Mouse (Mus musculus) layer of hippocampus, adult 18-20 months (tissue): ENCODE measurements around the gene Pml. TPM values are rescaled to one million over a fixed set of nuclear protein-coding genes. Genes with fewer than 3 reads are reported as not detected.

Experiments used
- DNase-seq, 2 experiments: peaks; one replicate each; pipeline ENCODE4 v3.0.0; 2022; ENCODE audit warnings: low spot score in 2 of 2
- total RNA-seq, 2 experiments: library from RNA; stranded (reverse); gene quantifications; 2 replicates each; pipeline ENCODE4 v1.2.3; 2021

Gene Pml
- total RNA-seq, 2 experiments from 2014 or later, result 13.2 to 15.8 TPM

- DNase-seq, result no peak
Observed at GRCm38 (mm10) chr9:58242696-58243095, 6.9 kb downstream of the Pml start.

GRCm38 (mm10) chr9:58241780-58242485 is 7.7 kb downstream of the Pml start:
- DNase-seq, result no peak

GRCm38 (mm10) chr9:58234502-58235015 is 15.0 kb downstream of the Pml start:
- DNase-seq, result no peak

DNA sequence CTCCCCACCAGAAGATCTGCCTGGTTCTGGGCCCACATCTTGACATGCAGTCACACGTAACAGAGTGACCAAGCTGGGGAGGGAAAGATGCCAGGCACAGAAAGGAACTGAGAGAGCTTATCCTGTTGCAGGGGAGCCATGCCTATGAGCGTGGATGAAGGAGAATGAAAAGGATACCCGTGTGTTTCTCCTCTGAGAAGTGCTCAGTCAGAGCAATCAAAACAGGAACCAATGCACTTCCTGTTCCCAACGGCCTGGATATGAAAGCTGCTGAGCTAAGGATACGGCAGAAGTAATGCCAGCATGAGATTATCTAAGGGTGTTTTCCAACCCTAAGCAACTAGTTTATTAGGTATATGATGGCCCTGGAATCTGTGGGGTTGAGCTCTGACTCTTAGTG is 17.2 kb downstream of the Pml start:
- no peak for DNase-seq

- DNase-seq, result no peak
Observed at GRCm38 (mm10) chr9:58231746-58232145, 17.8 kb downstream of the Pml start.

GRCm38 (mm10) chr9:58228777-58229466 is 20.7 kb downstream of the Pml start:
- DNase-seq, result no peak

DNA sequence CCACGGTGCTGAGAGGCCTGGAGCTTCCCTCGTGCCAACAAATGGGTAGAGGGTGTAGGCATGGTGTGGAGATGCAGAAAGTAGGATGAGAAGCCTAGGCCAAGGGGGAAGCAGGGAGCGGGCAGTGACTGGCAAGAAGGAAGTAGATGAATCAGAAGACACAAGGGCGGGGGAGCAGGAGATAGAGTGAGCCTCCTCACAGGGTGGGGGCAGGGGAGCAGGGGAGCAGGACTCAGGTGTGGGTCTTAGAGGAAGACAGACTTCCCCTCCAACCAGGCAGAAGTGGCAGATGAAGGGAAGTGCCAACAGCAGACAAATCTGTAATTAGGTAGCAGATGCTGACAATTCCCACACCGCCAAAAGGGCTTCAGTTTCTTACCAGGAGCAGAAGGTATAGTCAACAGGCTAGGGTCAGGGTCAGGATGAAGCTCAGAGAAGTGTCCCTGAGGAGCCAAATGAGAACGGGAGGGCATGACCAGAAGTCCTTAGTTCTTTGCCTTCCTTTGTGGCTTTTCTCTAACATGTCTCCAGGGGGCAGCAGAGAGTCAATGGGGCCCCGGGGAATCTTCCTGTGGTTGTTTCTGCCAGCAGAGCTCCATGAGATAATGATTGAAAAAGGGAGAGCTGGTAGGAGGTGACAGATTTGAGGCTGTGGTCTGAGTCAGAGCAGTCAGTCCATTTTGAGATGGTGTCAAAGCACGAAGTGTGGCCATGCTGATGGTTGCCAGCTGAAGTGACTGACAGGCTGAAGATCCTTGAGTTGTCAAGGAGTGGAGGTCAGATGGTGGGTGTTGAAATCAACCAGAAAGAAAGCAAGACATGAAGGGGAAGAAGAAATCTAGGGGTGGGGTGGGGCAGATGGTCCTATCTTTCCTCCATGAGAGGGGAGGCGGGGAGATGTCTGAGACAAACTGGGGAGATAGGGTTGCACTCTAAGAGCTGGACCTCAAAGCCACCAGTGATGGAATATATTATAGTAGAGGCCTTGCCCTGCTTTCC is 23.4 kb downstream of the Pml start:
- peak in 1 of 2 experiments; percentile 59 for DNase-seq

DNA sequence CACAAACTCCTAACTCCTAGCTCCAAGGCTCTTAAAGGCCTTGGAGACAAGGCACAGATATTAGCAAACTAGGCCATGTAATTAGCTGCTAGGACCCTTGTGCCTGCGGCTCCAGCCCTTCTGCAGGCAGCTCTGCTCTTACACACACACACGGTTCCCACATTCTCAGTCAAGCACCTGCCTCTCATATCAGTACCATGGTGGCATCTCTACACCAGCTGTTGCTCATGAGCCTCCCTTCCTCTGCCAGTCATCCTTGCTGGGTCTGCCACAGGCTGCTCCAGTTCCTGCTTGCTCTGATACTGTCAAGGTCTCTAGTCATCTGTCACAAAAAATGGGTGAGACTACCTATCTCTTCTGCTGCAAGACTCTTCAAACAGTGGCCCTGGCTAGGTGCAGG is 25.2 kb downstream of the Pml start:
- DNase-seq, result no peak

GRCm38 (mm10) chr9:58220218-58220903 is 29.2 kb downstream of the Pml start:
- peak in 1 of 2 experiments; percentile 30 for DNase-seq

DNA sequence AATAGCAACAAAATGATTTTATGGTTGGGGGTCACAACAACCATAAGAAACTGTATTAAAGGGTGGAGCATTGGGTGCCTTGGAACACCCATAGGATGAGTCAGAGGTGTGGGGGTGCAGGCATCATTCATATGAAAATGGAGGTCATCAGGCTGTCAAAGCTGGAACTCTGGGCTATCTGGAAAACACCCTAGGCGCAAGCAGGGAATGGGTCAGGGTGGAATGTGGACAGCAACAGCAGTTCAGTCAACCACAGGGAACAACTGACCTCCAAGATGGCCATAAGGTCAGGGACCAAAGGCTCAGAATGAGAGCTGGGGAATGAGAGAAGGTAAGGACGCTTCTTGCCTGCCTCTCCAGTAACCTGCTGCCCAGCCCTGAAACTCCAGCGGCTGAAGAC is 31.0 kb downstream of the Pml start:
- no peak for DNase-seq

- DNase-seq, result peak in 1 of 2 experiments; percentile 56
Observed at GRCm38 (mm10) chr9:58216402-58216801, 33.2 kb downstream of the Pml start.

GRCm38 (mm10) chr9:58214519-58215180 is 34.9 kb downstream of the Pml start:
- no peak for DNase-seq

DNA sequence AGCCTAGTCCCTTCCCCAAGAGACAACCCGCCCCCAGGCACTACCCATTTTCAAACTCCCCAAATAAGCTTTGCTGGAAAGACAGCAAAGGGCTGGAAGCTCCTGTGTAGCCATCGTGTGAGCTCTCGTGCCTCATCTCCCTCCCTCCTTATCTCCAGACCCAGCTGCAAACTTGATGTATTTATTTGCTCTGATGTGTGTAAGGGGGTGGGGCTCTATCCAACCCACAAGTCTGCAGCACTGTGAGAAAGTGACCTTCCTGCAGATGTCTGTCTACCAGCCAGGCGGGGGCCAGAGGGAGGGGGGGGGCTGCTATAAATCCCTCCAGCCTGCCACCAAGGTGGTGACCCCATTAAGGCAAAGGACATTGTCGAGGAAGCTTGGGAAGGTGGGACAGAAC is 35.7 kb downstream of the Pml start:
- DNase-seq, result no peak

DNA sequence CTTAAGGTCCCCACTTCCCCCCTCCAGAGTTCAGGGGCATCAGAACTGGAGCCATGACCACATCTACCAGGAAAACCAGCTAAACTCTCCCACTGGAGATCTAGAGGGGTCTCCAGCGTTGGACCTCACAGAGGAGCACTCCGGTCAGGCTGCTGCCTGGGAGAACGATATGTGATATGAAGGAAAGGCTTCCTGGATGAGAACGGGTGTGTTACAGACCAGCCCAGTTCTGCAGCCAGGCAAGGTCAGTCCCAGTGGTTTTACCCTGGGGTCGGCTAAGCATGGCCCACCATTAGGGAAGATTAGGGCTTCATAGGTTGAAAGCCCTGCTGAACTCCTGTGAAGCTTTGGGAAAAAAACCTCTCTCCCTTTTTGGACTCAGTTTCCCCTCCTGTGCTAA is 36.2 kb downstream of the Pml start:
- no peak for DNase-seq

DNA sequence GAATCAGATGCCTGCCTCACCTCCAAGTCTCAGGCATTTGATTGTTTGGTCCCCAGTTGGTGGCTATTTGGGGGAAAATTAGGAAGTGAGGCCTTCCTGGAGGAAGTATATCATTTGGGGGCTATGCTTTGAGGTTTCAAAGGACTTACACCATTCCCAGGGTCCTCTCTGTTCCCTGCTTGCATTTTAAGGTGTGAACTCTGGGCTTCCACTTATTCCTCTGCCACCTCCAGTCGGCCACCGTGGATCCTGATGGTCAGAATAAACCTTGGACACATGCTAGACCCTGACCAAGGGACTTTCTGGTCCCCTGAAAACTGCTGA is 39.3 kb downstream of the Pml start:
- DNase-seq, result no peak

DNA sequence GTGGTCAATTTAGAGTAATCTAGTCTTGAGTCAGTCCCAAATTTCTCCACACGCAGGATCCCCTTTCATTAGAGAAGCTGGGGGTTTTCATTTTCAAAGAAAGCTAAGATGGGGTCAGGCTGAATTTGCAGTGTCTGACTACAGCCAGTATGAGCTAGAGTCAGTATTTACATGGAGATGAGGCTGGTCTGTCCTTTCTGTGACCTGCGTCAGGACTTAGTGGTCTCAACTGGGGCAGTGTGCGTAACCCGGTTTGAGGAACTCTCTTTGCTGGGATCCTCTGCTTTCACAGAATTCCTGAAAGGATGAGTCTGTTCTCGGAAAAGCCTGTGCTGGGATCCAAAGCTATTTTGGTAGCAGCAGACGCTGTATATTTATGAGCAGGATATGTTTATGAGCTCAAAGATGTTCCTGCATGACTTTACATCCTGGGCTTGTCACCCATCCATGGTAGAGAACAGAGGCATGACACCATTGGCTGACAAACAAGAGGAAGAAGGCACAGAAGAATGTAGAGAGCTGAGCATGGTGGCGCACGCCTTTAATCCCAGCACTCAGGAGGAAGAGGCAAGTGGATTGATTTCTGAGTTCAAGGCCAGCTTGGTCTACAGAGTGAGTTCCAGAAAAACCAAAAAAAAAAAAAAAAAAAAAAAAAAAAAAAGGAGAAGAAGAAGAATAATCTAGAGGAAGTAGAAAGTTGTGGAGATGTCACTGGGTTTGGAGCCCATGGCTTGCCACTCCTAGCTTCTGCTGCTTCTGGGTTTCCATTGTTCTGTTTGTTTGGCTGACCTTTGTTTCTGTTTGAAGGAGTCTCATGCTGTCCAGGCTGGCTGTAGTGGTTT is 39.9 kb downstream of the Pml start:
- DNase-seq, result peak in 1 of 2 experiments; percentile 41

GRCm38 (mm10) chr9:58206013-58206412 is 43.6 kb downstream of the Pml start:
- peak; percentile 43 to 63 for DNase-seq

DNA sequence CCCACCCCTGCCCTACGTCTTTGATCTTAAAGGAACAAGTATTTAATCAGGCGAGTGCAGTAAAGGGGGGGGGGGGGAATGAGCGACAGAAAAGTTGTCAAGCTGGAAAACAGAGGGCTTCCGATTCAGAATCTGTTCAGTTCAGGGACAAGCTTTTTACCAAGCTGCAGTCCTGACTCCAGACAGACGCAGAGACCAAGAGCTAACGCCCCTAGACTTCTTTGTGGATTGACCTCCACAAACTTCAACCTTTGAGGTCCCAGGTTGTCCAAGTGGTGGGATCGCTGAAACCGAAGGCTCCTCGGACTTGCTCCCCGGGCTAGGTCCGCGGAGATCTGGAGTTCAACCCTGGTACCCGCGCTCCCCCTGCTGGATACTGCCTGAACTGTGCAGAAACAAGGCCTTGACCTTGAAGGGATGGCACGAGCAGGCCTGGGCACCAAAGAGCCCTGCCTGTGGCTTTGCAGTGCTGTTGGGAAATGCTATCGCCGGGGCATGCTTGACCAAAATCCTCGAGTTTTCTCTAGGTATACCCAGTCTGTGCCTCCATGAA is 45.1 kb downstream of the Pml start:
- DNase-seq, result peak; percentile 78 to 93
